26 mouse cellular contexts compared by ENCODE assay signal in the genomic region with DNA sequence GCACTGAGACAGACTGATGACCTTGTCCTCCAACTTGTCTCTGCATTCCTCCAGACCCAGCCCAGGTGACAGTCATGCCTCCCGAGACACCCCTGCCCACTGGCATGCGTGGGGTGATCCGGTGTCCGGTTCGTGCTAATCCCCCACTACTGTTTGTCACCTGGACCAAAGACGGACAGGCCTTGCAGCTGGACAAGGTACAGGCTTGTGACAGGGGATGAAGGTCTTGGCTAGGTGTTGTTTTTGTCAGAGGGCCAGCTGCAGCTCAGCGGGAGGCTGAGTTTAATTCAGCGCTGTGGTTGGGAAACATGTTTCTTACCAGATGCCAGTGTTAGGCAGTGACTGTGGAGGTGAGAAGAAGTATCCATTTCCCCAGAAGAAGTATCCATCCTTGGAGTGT. TPM values are rescaled to one million over a fixed set of nuclear protein-coding genes. Genes with fewer than 3 reads are reported as not detected.
DNase-seq lines count a peak whose midpoint lies in the region; ATAC-seq and TF ChIP-seq lines count a peak whose summit lies in the region.
"Had no signal": no experiment of that assay in that cellular context is flagged by ENCODE, and none has a peak within 500 bp of the region (broad histone marks: within the 10 kb centered on the region; RNA-seq: fewer than 3 reads in every experiment).

No protein-coding gene starts in this region.

- peaks cover 52% of the 10 kb centered on the region for H3K36me3 ChIP-seq in kidney, embryonic 14.5 days (ENCODE audit: control insufficient read depth, insufficient read depth, low read length)
- H3K36me3 ChIP-seq in liver, postnatal 0 days (replicated peaks; ENCODE audit: insufficient read depth, low read length), result no peaks in the 10 kb centered on the region
- no peaks in the 10 kb centered on the region for H3K36me3 ChIP-seq in liver, embryonic 11.5 days (ENCODE audit: control insufficient read depth, insufficient read depth, low read length)
- H3K36me3 ChIP-seq: G1E had no signal

- no peak overlapping the region for H3K27ac ChIP-seq in kidney, embryonic 14.5 days (ENCODE audit: low read depth, low read length)
- no peak overlapping the region for H3K27ac ChIP-seq in liver, postnatal 0 days (ENCODE audit: low read depth)
- H3K27ac ChIP-seq in liver, embryonic 11.5 days (ENCODE audit: low read depth, low read length), result no peak overlapping the region
- H3K27ac ChIP-seq: embryonic facial prominence, embryonic 12.5 days; embryonic facial prominence, embryonic 15.5 days; gastrocnemius, adult 2 months; hindbrain, embryonic 12.5 days had no signal

- TF ChIP-seq CTCF in liver, postnatal 0 days (IDR thresholded peaks at IDR 0.05; ENCODE audit: low read depth), result no peak

- H3K27me3 ChIP-seq in kidney, embryonic 14.5 days (ENCODE audit: control insufficient read depth, insufficient read depth, low read length), result no peaks in the 10 kb centered on the region
- no peaks in the 10 kb centered on the region for H3K27me3 ChIP-seq in liver, postnatal 0 days (ENCODE audit: insufficient read depth, low read length)
- peaks cover 10% of the 10 kb centered on the region for H3K27me3 ChIP-seq in liver, embryonic 11.5 days (replicated peaks; ENCODE audit: control insufficient read depth, insufficient read depth, low read length)
- H3K27me3 ChIP-seq: CH12.LX; embryonic facial prominence, embryonic 12.5 days; embryonic facial prominence, embryonic 15.5 days; hindbrain, embryonic 12.5 days had no signal

- no peaks in the 10 kb centered on the region for H3K4me1 ChIP-seq in kidney, embryonic 14.5 days (ENCODE audit: control insufficient read depth, insufficient read depth, low read length)
- peaks cover 3% of the 10 kb centered on the region; the same call in 1 of the 2 replicates for H3K4me1 ChIP-seq in liver, postnatal 0 days (ENCODE audit: insufficient read depth)
- H3K4me1 ChIP-seq in liver, embryonic 11.5 days (replicated peaks; ENCODE audit: control insufficient read depth, insufficient read depth, low read length), result no peaks in the 10 kb centered on the region

- ATAC-seq in kidney, embryonic 14.5 days (ENCODE audit: low FRiP score, low TSS enrichment), result no peak
- no peak for ATAC-seq in liver, postnatal 0 days
- ATAC-seq in liver, embryonic 11.5 days (replicated peaks; ENCODE audit: low FRiP score), result no peak
- ATAC-seq: forebrain, embryonic 14.5 days; forebrain, postnatal 0 days had no signal

- WGBS in kidney, embryonic 14.5 days, result 88% methylated on average over 8 of the region's 8 CpGs
- 83% methylated on average over 8 of the region's 8 CpGs for WGBS in liver, postnatal 0 days (ENCODE audit: insufficient replicate concordance)
- WGBS in liver, embryonic 11.5 days, result 91% methylated on average over 8 of the region's 8 CpGs

- no peaks in the 10 kb centered on the region for H3K9me3 ChIP-seq in kidney, embryonic 14.5 days (ENCODE audit: control insufficient read depth, low read length)
- H3K9me3 ChIP-seq in liver, postnatal 0 days (ENCODE audit: low read length), result no peaks in the 10 kb centered on the region
- H3K9me3 ChIP-seq in liver, embryonic 11.5 days (ENCODE audit: control insufficient read depth, low read length), result no peaks in the 10 kb centered on the region
- H3K9me3 ChIP-seq: embryonic facial prominence, embryonic 12.5 days; embryonic facial prominence, embryonic 15.5 days; G1E; hindbrain, embryonic 12.5 days had no signal

- no peak overlapping the region for H3K4me3 ChIP-seq in kidney, embryonic 14.5 days (ENCODE audit: low read length)
- no peak overlapping the region for H3K4me3 ChIP-seq in liver, postnatal 0 days (ENCODE audit: low read depth, low read length)
- H3K4me3 ChIP-seq in liver, embryonic 11.5 days (ENCODE audit: low read depth, low read length), result no peak overlapping the region
- H3K4me3 ChIP-seq: embryonic facial prominence, embryonic 12.5 days; embryonic facial prominence, embryonic 15.5 days; gastrocnemius, adult 2 months; hindbrain, embryonic 12.5 days had no signal

- no peak for TF ChIP-seq EP300 in liver, postnatal 0 days (IDR thresholded peaks at IDR 0.05; ENCODE audit: low read depth)

- H3K4me2 ChIP-seq in kidney, embryonic 14.5 days (replicated peaks; ENCODE audit: low read depth, low read length), result no peak overlapping the region
- H3K4me2 ChIP-seq in liver, postnatal 0 days (ENCODE audit: low read depth, low read length), result no peak overlapping the region
- H3K4me2 ChIP-seq in liver, embryonic 11.5 days, result no peak overlapping the region
- H3K4me2 ChIP-seq: embryonic facial prominence, embryonic 12.5 days; embryonic facial prominence, embryonic 15.5 days; heart, embryonic 11.5 days; hindbrain, embryonic 12.5 days had no signal

- H3K9ac ChIP-seq in kidney, embryonic 14.5 days (ENCODE audit: low read depth, low read length), result no peak overlapping the region
- no peak overlapping the region for H3K9ac ChIP-seq in liver, postnatal 0 days (replicated peaks)
- no peak overlapping the region for H3K9ac ChIP-seq in liver, embryonic 11.5 days (ENCODE audit: low read depth, low read length)
- H3K9ac ChIP-seq: embryonic facial prominence, embryonic 12.5 days; embryonic facial prominence, embryonic 15.5 days; forebrain, postnatal 0 days; hindbrain, embryonic 12.5 days had no signal

- peak; percentile 57 for DNase-seq in kidney, adult 11 months
- peak; percentile 49 for DNase-seq in kidney, postnatal 14 days
- no peak for DNase-seq in kidney, postnatal 4 days
- peak; percentile 15 for DNase-seq in liver, postnatal 0 days
- DNase-seq in liver, embryonic 11.5 days (ENCODE audit: low spot score), result no peak
- peak; percentile 49 for DNase-seq in testis, postnatal 14 days (ENCODE audit: low spot score)
- no peak for DNase-seq in testis, postnatal 10 days (ENCODE audit: low spot score)
- DNase-seq: adrenal gland, adult 2 months; adrenal gland, postnatal 14 days; B cell, adult 2 months; cerebellum, adult 11 months; cerebellum, adult 2 months; cerebellum, adult 9-11 months; cerebellum, postnatal 25 days; forebrain, postnatal 0 days; gastrocnemius, adult 2 months; gastrocnemius, postnatal 14 days; heart, adult 11 months had no signal

RNA-seq across cellular contexts. Expression of gene Tagln2, which starts 7.8 kb away (rescaled TPM):
- polyA plus RNA-seq in kidney, embryonic 14.5 days (2014; fragmentation: Nextera tagmentation; extraction: Ambion mirVana), result 81.0 and 139 TPM in 2 replicates
- polyA plus RNA-seq in liver, postnatal 0 days (2015; fragmentation: Nextera tagmentation; extraction: Ambion mirVana), result 104 and 105 TPM in 2 replicates
- 248 and 257 TPM in 2 replicates for polyA plus RNA-seq in liver, embryonic 11.5 days (2014; fragmentation: Nextera tagmentation; extraction: Ambion mirVana)

RNA-seq across cellular contexts. Expression of gene Igsf9, which starts 10.5 kb away (rescaled TPM):
- polyA plus RNA-seq in kidney, embryonic 14.5 days (2014; fragmentation: Nextera tagmentation; extraction: Ambion mirVana), result 37.8 and 41.8 TPM in 2 replicates
- polyA plus RNA-seq in liver, postnatal 0 days (2015; fragmentation: Nextera tagmentation; extraction: Ambion mirVana), result 0.32 and 0.73 TPM in 2 replicates
- polyA plus RNA-seq in liver, embryonic 11.5 days (2014; fragmentation: Nextera tagmentation; extraction: Ambion mirVana), result 9.7 and 13.8 TPM in 2 replicates
- polyA plus RNA-seq: G1E had no signal

RNA-seq across cellular contexts. Expression of gene Slamf9, which starts 16.9 kb away (rescaled TPM):
- 0.74 and 0.97 TPM in 2 replicates for polyA plus RNA-seq in kidney, embryonic 14.5 days (2014; fragmentation: Nextera tagmentation; extraction: Ambion mirVana)
- 1.1 and 1.5 TPM in 2 replicates for polyA plus RNA-seq in liver, postnatal 0 days (2015; fragmentation: Nextera tagmentation; extraction: Ambion mirVana)
- 0.55 and 1.4 TPM in 2 replicates for polyA plus RNA-seq in liver, embryonic 11.5 days (2014; fragmentation: Nextera tagmentation; extraction: Ambion mirVana)
- polyA plus RNA-seq: G1E had no signal

RNA-seq across cellular contexts. Expression of gene Cfap45, which starts 28.6 kb away (rescaled TPM):
- polyA plus RNA-seq in kidney, embryonic 14.5 days (2014; fragmentation: Nextera tagmentation; extraction: Ambion mirVana), result 1.0 and 1.2 TPM in 2 replicates
- 0.32 and 0.37 TPM in 2 replicates for polyA plus RNA-seq in liver, postnatal 0 days (2015; fragmentation: Nextera tagmentation; extraction: Ambion mirVana)
- polyA plus RNA-seq in liver, embryonic 11.5 days (2014; fragmentation: Nextera tagmentation; extraction: Ambion mirVana), result 0.77 and 1.4 TPM in 2 replicates
- polyA plus RNA-seq: G1E had no signal

Comparison
In these comparisons a context has a peak if more than half of its experiments do, and no peak if none do; other contexts are left out.
1. DNase-seq: peak in kidney, adult 11 months (single experiment), kidney, postnatal 14 days (single experiment), liver, postnatal 0 days (single experiment) and testis, postnatal 14 days (single experiment); none in kidney, postnatal 4 days (0 of 2), liver, embryonic 11.5 days (single experiment) and testis, postnatal 10 days (single experiment).